Mouse (Mus musculus): ENCODE measurements around the gene Fank1. TPM values are rescaled to one million over a fixed set of nuclear protein-coding genes. Genes with fewer than 3 reads are reported as not detected.

Fank1 gene
- total RNA-seq, 2 experiments from 2014 or later, result 3.6 to 4.1 TPM

GRCm38 (mm10) chr7:133748753-133749152 is 27.9 kb upstream of the Fank1 start:
- peak overlapping the region; percentile 62 for H3K27ac ChIP-seq
- intact Hi-C loops (cut with DNase I), result no loop called here
- TF ChIP-seq CTCF (IDR thresholded peaks at IDR 0.05), result no peak
- no peak for DNase-seq (ENCODE audit: extremely low spot score in 1 of 2, low spot score in 2 of 2)
- H3K4me3 ChIP-seq, result no peak overlapping the region

DNA sequence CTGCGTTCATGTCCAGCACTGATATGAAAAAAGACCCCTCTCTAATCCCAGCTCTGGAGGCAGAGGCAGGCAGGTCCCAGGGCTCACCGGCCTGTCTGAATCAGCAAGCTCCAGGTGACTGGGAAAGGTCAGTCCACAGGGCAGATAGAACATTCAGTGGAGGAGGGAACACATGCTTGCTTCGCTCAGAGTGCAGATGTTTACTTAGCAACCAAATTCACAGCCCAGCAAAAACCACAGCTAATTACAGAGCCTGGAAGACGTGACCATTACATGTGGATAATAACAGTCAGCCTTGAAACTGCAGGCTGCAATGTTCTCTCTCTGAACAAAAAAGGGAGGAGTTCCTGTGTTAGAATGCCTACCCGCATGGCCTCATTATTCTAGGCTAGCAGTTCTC is 26.0 kb upstream of the Fank1 start:
- no peak for TF ChIP-seq CTCF (IDR thresholded peaks at IDR 0.05)
- no peak overlapping the region for H3K4me3 ChIP-seq
- DNase-seq (ENCODE audit: extremely low spot score in 1 of 2, low spot score in 2 of 2), result no peak
- no peak overlapping the region for H3K27ac ChIP-seq
- intact Hi-C loops (cut with DNase I), result no loop called here

DNA sequence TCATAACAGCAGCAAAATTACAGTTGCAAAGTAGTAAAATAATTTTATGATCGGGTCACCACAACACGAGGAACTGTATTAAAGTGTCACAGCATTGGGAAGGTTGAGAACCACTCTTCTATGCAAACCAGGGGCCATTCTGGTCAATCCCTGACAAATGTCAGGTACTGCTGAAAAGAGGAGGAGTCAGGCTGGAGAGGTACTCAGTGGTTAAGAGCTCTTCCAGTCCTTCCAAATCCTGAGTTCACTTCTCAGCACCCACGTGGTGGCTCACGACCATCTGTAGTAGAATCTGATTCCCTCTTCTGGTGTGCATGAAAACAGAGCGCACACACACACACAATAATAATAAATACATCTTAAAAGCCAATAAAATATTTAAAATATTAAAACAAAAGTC is 25.5 kb upstream of the Fank1 start:
- no peak overlapping the region for H3K4me3 ChIP-seq
- no peak overlapping the region for H3K27ac ChIP-seq
- TF ChIP-seq CTCF (IDR thresholded peaks at IDR 0.05), result no peak
- DNase-seq (ENCODE audit: extremely low spot score in 1 of 2, low spot score in 2 of 2), result no peak
- intact Hi-C loops (cut with DNase I), result no loop called here

DNA sequence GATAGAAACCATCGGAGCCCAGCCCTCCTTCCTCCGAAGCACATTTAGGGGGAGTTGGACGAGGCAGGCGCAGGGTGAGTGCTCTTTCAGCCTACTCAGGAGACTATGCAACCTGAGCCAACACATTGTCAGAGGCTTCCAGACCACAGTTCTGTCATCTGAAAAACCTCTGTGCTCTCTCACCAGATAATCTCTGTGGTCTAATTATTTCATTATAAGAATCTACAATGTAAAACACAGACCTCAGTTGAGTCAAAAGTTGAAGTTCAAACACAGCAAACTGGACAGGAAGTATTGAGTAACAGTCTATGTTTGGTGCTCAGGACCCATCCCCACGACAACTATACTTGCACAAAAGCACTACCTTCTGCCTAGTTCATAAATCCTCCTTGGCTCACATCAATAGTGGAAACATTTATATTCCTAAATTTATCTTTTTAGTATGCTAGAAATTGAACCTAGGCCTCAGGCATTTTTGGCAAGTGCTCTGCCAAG is 18.7 kb upstream of the Fank1 start:
- Histone ChIP-seq H3K4me3 (no peak overlapping the region), H3K27ac (no peak overlapping the region)
- intact Hi-C loops (cut with DNase I), result no loop called here
- TF ChIP-seq CTCF (IDR thresholded peaks at IDR 0.05), result no peak
- no peak for DNase-seq (ENCODE audit: extremely low spot score in 1 of 2, low spot score in 2 of 2)

DNA sequence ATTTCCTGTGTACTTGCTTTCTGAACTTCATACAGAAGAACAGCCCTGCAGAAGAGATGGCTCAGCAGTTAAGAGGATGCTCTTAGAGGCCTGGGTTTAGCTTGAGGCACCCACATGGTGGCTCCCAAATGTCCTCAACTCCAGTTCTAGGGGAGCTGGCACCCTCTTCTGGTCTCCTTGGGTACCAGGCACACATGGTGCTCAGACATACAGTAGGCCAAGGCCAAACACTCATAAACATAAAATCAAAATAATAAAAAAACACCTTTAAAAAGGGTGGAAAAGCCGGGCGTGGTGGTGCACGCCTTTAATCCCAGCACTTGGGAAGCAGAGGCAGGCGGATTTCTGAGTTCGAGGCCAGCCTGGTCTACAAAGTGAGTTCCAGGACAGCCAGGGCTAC is 17.9 kb upstream of the Fank1 start:
- no peak; the same call in 1 of the 2 replicates for TF ChIP-seq CTCF (IDR thresholded peaks at IDR 0.05)
- no peak for DNase-seq (ENCODE audit: extremely low spot score in 1 of 2, low spot score in 2 of 2)
- intact Hi-C loops (cut with DNase I), result no loop called here
- Histone ChIP-seq H3K27ac (no peak overlapping the region), H3K4me3 (no peak overlapping the region)

DNA sequence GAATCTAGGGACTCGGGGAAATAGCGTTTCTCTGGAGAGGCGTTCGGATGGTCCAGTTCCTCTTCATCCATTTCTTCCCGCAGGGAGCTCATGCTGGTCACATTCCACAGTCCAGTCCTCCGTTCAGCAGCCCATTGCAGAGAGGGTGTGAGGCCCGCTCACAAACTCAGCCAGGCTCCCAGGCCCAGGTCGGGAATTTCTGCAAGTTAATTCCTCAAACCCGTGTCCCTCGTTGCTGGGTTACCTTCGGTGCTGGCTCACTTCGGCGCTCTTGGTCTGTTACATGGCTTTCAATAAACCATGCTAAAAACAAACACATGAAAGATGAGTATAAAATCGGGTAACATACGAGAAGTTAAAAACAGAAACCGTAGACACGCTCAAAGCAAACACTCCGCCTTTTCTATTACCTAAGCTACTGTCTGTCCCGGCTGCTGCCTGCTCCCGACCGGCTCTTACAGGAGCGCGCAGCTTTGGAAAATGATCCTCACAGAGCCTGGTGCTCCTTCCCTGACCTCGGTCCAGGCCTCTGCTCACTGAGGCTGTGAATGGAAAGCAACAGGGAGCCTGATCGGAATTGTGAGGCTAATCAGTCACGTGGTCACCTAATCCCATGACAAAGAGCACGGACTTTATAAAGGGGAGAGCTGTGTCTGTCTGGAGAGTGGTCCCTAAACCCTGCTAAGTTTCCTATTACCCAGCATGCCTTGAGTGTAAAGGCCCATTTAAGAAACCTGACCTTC is 16.9 kb upstream of the Fank1 start:
- TF ChIP-seq CTCF (IDR thresholded peaks at IDR 0.05), result no peak
- Histone ChIP-seq H3K4me3 (peak overlapping the region; percentile 9; the same call in 1 of the 2 replicates), H3K27ac (peak overlapping the region; percentile 28; the same call in 1 of the 2 replicates)
- no peak for DNase-seq (ENCODE audit: extremely low spot score in 1 of 2, low spot score in 2 of 2)
- intact Hi-C loops (cut with DNase I), result no loop called here

GRCm38 (mm10) chr7:133762696-133763095 is 14.0 kb upstream of the Fank1 start:
- TF ChIP-seq CTCF (IDR thresholded peaks at IDR 0.05), result no peak
- intact Hi-C loops (cut with DNase I), result no loop called here

GRCm38 (mm10) chr7:133764425-133764824 is 12.2 kb upstream of the Fank1 start:
- H3K27ac ChIP-seq, result no peak overlapping the region
- intact Hi-C loops (cut with DNase I), result no loop called here
- no peak for TF ChIP-seq CTCF (IDR thresholded peaks at IDR 0.05)
- DNase-seq (ENCODE audit: extremely low spot score in 1 of 2, low spot score in 2 of 2), result no peak
- H3K4me3 ChIP-seq, result no peak overlapping the region

More at GRCm38 (mm10) chr7:133762696-133763095, 14.0 kb upstream of the Fank1 start:
- no peak for DNase-seq (ENCODE audit: extremely low spot score in 1 of 2, low spot score in 2 of 2)
- H3K27ac ChIP-seq, result no peak overlapping the region
- H3K4me3 ChIP-seq, result no peak overlapping the region

DNA sequence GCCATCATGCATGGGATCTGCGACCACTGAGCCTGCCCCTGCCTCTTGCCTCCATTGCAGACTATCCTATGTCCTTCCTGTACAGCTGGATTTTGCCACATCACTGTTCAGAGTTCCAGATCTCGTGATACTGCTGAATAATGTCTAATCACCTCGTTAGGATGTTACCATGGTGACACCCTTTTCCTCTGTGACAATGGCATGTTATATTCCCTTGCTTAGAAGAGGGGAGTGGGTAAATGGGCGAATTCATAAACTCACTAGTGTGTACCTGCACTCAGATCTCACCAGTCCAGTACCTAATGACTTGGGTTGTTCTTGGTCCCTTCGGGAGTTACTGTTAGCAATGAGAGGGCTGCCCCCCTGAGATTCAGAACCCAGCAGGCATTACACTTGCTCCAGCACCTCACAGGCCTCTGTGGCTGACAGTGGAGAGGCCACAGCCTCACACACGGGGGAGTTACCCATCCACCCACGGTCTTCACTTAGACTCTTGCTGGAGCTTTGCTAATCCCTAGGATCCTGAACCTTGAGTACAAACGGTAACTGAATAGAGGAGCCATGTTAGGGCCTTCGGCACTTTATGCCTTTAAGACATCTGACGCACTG is 11.3 kb upstream of the Fank1 start:
- intact Hi-C loops (cut with DNase I), result no loop called here
- peak overlapping the region; percentile 16; the same call in 1 of the 2 replicates for H3K27ac ChIP-seq

GRCm38 (mm10) chr7:133765849-133766243 is 10.8 kb upstream of the Fank1 start:
- H3K27ac ChIP-seq, result peak overlapping the region; percentile 16; the same call in 1 of the 2 replicates

More for the DNA sequence above, 11.3 kb upstream of the Fank1 start:
- no peak for TF ChIP-seq CTCF (IDR thresholded peaks at IDR 0.05)
- H3K4me3 ChIP-seq, result no peak overlapping the region
- DNase-seq (ENCODE audit: extremely low spot score in 1 of 2, low spot score in 2 of 2), result no peak

DNA sequence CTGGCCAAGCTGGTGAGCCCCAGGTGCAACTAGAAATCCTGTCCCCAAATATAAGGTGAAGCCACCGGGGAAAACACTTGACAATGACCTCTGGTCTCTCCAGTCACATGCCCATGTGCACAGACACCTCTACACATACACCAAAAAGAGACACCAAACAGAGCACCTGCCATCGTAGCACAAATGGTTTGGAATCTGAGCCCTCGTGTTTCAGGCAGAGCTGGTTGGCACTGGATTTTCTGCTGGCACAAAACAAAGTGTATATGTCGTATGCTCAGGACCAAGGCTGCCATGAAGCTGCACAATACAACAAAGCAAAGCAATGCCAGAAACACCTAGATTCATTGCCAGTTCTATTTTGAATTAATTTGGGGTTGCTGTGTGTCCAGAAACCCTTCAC is 8.6 kb upstream of the Fank1 start:
- Histone ChIP-seq H3K4me3 (no peak overlapping the region), H3K27ac (peak overlapping the region; percentile 44)
- no peak for DNase-seq (ENCODE audit: extremely low spot score in 1 of 2, low spot score in 2 of 2)
- TF ChIP-seq CTCF (IDR thresholded peaks at IDR 0.05), result no peak
- intact Hi-C loops (cut with DNase I), result no loop called here

More at GRCm38 (mm10) chr7:133765849-133766243, 10.8 kb upstream of the Fank1 start:
- no peak overlapping the region for H3K4me3 ChIP-seq
- no peak for TF ChIP-seq CTCF (IDR thresholded peaks at IDR 0.05)
- intact Hi-C loops (cut with DNase I), result no loop called here
- peak; percentile 42 to 60 for DNase-seq (ENCODE audit: extremely low spot score in 1 of 2, low spot score in 2 of 2)

DNA sequence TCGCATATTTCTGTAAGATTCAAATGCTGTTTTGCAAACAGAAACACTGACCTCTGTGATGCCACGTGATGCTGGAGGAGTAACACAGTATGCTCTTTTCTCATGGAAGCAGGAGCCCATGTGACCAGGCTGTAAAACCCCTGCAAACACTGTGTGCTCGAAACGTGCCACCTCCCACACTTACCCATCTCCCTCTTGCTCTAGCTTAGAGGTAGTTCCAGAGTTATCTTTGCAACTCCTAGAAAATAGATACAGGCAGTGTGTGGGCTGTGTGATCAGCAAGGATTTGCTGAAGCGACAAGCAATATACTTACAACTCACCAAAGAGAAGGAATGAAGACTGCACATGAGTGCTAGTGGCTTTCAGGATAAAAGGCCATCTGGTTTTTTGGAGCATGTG is 8.1 kb upstream of the Fank1 start:
- intact Hi-C loops (cut with DNase I), result no loop called here
- DNase-seq (ENCODE audit: extremely low spot score in 1 of 2, low spot score in 2 of 2), result no peak
- H3K4me3 ChIP-seq, result no peak overlapping the region
- H3K27ac ChIP-seq, result no peak overlapping the region; the same call in 1 of the 2 replicates
- TF ChIP-seq CTCF (IDR thresholded peaks at IDR 0.05), result no peak
